Mouse (Mus musculus) urinary bladder, postnatal 25 days (tissue): ENCODE measurements around the gene Epn2.

Source experiments
- DNase-seq: peaks from one replicate; pipeline ENCODE4 v3.0.0; 2022; ENCODE audit warnings: low spot score

Gene Epn2

DNA sequence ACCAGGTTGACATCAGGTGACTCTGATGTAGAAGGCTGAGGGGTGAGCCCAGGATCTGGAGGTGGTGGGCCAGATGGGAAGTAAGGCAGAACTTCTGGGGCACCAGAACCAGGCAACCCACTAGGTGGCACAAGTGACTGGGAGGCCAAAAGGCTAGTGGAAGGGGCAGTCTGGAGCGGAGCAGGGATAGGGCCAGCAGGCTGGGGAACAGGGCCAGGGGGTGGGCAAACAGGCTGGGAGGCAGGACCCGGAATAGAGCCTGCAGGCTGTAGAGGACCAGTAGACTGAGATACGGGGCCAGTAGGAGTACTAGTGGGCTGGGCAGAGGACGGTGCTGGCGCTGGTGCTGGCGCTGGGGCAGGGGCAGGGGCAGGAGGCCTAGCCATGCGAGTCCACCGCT is 89.6 kb downstream of the Epn2 start:
- no peak for DNase-seq

DNA sequence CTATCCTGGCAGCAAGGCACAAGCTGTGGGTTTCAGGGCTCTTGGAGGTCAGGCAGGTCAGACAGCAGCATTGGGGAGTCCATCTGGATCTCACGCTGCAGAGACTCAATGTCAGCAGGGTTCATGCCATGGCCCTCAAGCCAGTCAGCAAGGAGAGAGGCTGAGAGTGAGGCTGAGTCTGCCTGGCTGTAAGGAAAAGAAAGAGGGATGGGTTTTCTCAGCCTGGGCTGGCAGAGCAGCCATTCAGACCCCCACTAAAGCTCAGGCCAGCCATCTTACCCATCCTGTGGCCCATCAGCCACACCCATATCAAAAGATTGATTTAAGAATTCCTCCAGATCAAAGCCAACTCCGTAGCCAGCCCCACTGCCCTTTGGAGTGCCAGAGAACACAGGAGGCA is 90.4 kb downstream of the Epn2 start:
- no peak for DNase-seq

GRCm38 (mm10) chr11:61487936-61488335 is 91.6 kb downstream of the Epn2 start:
- no peak for DNase-seq

- DNase-seq = peak; percentile 31
Measured at GRCm38 (mm10) chr11:61487401-61487800, 92.1 kb downstream of the Epn2 start.

DNA sequence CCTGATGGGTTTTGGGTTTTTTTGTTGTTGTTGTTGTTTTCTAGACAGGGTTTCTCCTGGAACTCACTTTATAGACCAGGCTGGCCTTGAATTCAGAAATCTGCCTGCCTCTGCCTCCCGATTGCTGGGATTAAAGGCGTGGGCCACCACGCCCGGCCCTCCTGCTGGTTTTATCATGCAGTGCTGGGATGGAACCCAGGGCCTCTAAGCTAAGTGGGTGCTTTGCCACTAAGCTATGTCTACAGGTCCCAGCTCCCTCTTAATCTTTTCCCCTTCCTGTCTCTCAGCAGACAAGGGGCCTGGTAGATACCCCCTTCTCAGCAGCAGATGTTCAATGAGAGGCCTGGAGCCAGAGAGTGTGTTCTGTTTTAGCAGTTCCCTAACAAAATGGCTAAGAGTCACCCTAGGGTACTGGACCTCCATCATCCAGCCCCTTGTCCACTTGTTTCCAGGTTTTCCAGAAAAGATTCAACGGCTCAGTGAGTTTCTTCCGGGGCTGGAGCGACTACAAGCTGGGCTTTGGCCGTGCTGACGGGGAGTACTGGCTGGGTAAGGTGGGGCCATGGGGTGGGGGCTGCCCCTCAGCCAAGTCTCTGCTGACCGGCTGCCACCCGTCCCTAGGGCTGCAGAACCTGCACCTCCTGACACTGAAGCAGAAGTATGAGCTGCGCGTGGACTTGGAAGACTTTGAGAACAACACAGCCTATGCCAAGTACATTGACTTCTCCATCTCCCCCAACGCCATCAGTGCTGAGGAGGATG is 92.8 kb downstream of the Epn2 start:
- no peak for DNase-seq

GRCm38 (mm10) chr11:61485541-61486457 is 93.7 kb downstream of the Epn2 start:
- no peak for DNase-seq

GRCm38 (mm10) chr11:61484613-61485540 is 94.6 kb downstream of the Epn2 start, which contains the start of gene Mfap4:
TSS of gene Mfap4 (plus strand) at chr11:61485431.
- no peak for DNase-seq

DNA sequence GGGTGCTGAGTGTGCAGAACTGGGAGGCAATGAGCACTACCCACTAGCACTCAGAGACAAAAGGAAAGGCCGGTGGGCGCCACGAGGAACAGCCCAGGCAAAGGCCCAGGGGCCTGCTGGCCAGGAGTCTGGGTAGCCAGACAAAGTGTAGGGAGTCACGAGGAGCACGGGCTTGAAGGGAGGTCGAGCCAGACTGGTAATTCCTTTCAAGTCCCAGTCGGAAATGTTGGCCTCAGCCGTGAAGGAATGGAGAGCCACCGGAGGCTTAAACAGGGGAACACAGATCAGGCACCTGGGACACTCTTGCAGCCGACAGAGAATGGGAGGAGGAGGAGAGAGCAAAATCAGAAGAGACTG is 95.3 kb downstream of the Epn2 start:
- no peak for DNase-seq

DNA sequence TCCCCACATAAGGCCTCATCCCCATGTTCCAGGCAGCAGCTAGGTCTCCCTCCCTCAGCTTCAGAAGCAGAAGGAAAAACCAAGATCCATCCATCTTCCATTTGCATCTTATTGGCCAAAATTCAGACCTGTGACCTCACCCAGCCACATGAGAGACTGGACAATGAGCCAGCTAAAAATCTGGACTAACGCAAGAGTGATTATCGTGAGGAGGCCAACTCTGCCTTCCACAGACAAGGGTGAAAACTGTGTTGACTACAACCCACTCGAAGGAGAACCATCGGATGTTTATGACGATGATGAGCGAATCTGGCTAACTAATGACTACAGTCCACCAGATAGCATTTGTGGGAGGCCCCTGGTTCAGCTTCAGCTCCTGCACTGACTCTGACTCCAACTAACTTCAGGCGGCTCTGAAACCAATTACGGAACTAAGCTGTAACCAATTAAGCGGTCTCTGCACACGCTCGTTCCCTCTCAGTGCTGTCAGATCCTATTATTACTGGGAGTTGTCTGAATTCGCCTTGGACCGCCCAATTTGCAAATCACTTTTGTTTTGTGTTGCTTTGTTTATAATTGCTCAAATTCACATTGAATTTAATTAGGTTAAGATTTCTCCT is 96.2 kb downstream of the Epn2 start:
- no peak for DNase-seq

DNA sequence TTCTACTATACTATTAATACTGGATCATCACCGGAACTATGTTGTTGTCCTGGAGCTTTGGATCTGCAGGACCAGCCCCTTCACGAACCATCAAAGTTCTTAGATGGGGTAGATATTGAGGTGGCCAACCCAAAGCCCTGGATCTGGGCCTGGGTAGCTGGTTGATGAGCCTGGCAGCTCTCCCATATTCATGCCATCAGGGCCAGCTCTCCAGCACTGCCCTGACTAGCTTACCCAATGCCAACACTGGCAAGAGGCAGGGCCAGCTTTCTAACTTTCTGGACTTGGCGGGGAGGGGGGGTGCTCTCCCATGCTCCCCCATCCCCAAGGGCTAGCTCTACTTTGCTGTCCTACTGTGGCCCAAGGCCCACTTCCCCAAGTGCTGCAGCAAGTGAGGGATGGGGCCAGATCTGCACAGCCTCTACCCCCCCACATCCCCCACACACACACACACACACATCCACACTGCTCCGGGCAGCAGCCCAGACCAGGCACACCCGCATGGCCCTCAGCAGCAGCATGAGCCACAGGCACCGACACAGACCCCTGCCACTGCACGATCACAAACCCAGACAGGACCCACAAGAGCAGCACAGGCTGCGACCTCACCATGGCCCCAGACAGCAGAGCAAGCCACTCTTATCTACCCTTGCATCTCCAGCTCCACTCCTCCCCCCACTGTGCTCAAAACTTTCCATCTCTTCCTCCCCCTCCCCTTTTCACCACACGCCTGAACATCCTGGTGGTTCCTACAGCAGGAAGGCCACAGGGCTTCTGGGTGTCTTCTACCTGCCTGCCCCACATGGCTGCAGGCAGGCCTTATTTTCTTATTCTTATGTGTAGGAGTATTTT is 98.0 kb downstream of the Epn2 start:
- DNase-seq = no peak

- DNase-seq = no peak
Measured at GRCm38 (mm10) chr11:61478788-61479187, 100.7 kb downstream of the Epn2 start.

- DNase-seq = no peak
Measured at GRCm38 (mm10) chr11:61477566-61478508, 101.7 kb downstream of the Epn2 start.

DNA sequence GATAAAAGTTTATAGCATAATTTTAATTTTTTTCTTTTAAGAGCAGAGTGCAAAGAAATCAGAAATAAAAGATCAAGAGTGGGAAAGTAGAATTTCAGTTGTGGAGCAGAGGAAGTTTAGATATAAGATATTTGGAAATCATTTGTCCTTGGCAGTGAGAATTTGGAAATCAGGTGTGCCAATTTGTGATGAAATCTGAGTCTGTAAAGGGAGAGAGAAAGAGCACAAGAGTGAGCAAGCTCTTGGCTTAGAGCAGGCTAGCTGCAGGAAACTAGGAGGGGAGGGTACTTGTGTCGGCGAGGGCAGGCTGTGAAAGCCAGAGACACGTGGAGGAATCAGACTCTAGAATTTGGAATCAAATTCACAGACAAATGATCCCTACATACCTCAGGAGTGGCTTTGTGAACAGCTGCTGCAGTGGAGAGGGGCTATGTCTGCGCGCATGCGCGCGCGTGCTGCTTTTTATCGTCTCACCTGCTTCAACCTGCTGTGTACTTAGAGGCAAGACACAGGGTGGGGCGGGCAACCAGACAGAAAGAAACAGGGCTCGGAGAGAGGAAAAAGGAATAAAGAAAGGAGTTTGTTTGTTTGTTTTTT is 102.6 kb downstream of the Epn2 start:
- DNase-seq = no peak

DNA sequence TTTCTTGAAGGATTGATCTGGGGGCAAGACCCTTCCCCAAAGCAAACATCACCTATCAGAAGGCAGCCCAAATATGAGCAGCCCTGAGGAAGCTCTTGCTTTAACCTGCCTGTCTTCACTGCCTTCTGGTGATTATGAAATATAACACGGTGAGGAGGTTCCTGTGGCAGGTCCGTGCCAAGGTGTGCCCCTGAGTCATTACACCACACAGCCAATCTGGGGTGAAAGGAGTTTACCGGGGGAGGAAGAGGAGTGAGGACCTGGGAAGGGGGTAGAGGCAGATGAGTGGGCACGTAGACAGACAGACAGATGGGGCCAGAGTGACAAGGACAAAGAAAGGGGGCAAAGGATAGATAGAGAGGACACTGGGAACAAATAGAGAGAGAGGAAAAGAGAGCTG is 105.9 kb downstream of the Epn2 start:
- no peak for DNase-seq

- no peak for DNase-seq
Measured at GRCm38 (mm10) chr11:61470880-61471279, 108.6 kb downstream of the Epn2 start.

GRCm38 (mm10) chr11:61469317-61469917 is 110.1 kb downstream of the Epn2 start:
- no peak for DNase-seq

DNA sequence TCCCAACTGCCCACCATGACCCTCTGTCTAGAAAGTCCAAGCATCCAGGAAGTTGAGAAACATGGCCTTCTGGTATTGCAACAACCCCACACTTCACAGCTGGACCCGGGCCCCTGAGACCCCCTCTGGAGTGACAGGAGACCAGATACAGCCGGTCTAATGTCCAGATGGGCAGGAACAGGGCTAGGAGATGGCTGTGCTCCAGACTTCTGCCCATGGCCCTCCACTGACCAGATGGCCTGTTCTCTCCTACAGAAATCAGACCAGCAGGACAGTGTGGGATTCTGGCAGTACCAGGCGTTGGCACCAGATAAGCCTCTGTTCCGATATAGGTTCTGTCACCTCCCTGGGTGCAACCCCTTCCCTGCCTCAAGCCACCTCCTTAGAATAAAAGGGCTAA is 111.0 kb downstream of the Epn2 start:
- no peak for DNase-seq
